Mouse (Mus musculus) adrenal gland, adult 18-20 months (tissue): Measurements from ENCODE around the gene Get4. TPM values are rescaled to one million over a fixed set of nuclear protein-coding genes. Genes with fewer than 3 reads are reported as not detected.
A peak's percentile ranks its signal among the peaks of the same experiment; 100 is the strongest.

Experiments used
- DNase-seq, 2 experiments: peaks; one replicate each; pipeline ENCODE4 v3.0.0; 2021 to 2022; ENCODE audit warnings: low spot score in 2 of 2
- total RNA-seq, 2 experiments: library from RNA; stranded (reverse); gene quantifications; 1 replicate in 1 of 2; 2 replicates in 1 of 2; pipeline ENCODE4 v1.2.3; 2021

Get4 gene
- total RNA-seq, 2 experiments from 2014 or later = 65.4 to 93.6 TPM

DNA sequence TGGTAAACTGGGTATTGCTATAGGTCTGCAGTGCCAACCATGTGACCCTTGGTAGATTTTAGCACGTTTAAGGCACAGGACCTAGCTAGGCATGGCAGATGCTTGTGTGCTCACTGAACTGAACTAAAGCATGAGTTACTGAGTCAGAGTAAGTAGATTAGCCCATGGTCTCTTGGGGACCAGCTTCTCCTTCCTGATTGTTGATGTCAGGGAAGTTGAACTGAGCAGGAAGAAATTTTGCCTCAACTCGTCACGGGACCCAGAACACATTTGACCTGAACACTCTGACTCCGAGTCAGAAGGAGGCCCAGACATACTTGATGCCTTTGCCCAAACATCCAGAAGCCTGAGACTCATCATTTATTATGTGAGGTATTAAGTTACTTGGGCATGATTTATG lies 14.7 kb upstream of the Get4 start:
- no peak for DNase-seq

- DNase-seq = no peak
Observed at GRCm38 (mm10) chr5:139241022-139241761, 10.9 kb upstream of the Get4 start.

- no peak for DNase-seq
Observed at GRCm38 (mm10) chr5:139243384-139243783, 8.7 kb upstream of the Get4 start.

DNA sequence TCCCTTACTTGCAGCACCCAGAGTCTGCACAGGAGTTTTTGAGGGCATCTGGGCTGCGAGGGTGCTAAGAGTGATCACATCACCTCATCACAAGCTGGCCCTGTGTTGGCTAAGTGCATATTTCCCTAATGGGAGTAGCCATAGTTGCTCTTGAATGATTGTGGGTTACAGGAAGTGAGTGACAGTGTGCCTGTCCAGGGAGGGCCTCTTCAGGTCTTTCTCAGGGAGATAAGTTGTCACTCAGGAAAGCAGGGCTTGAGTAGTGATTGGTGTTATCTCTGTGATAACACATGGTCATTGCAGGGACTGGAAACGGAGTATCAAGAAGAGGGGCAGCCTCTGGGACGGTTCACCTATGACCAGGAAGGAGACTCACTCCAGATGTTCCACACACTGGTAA lies 4.4 kb upstream of the Get4 start:
- DNase-seq = no peak

DNA sequence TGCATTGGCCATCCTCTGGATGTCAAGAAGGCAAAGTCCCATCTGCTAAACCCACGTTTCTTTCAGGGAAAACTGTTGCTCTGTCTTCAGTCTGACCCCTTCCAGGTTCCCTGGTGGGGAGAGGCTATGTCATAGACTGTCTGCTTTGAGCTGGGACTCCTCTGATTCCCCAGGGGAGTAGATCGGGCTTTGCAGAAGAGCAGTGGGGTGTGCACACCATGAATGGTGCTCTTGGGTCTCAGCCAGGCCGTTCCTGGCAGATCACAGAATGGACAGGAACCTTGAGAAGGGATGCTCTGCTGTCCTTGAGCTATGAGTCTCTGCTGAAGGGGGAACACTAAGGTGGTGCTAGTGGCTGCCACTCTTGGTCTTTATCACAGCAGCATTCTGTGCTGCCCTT lies 3.3 kb upstream of the Get4 start:
- DNase-seq = no peak

DNA sequence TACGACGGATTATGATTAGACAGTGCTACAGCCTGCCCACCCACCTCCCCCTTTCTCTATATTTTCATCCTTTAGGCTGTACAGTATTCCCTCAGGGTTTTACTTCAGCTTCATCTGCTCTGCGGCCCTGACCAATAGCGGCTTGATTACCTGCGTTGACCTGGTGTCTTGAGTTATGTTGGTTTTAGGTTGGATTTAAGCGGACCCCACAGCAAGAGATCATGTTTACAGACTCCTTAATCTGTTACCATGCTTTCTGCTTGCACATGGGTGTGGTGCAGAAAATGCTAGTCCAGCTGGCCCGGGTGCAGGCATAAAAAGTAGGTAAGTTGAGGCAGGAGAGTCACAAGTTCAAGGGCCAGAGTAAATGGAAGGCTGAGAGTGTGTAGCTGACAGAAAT lies 845 bp upstream of the Get4 start:
- no peak for DNase-seq

DNA sequence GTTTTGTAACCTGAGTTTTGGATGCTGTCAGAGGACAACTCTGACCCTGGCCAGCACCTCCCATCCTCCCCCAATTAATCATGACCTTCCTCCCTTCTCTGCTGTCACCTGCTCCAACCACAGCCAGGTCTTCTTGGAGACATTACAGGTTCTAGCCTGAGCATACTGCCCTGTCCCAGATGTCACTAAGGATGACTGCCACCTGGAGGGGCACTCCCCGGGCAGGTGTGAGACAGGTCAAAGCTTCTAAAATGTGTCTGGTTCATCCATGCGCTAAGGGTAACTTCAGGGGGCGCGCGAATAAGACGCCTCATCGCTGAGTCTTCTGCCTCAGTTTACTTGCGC lies 416 bp upstream of the Get4 start:
- no peak for DNase-seq

DNA sequence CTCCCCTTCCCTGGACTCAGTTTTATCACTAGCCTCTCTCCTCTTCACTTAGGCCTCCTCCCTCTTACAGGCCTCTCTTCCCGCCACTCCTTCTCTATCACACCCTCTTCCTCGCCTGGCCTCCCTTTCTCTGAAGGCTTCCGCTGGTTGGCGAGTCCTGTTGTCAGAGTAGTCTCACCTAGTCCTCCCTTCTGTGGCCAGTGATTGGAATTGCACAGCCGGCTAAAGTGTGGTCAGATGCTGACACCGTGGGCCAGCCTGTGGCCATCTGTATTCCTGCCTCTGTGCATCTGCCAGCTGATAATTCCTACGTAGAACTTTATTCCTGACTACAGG lies 754 bp downstream of the Get4 start:
- DNase-seq = no peak

DNA sequence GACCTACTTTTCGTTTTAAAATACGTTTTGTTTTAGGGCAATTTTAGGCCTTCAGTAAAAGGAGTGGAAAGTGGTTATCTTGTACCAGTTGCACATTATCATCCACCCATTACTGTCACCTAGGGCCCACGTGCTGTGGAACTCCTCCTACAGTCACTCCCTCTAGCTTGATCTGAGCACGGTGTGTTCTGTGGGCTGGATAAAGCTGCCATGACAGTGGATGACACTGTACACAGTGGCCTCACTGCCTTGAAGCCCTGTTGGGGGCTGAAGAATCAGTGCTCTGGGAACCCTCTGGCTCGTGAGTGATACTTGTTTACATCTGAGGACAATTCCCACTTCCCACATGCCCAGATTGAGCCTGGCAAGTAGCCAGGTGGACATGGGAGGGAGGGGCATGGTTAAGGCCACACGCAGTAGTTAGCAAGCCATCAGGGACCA lies 1.2 kb downstream of the Get4 start:
- peak; percentile 48 to 51 for DNase-seq

GRCm38 (mm10) chr5:139254938-139255337 lies 2.8 kb downstream of the Get4 start:
- DNase-seq = no peak

GRCm38 (mm10) chr5:139255777-139256176 lies 3.7 kb downstream of the Get4 start:
- no peak for DNase-seq

DNA sequence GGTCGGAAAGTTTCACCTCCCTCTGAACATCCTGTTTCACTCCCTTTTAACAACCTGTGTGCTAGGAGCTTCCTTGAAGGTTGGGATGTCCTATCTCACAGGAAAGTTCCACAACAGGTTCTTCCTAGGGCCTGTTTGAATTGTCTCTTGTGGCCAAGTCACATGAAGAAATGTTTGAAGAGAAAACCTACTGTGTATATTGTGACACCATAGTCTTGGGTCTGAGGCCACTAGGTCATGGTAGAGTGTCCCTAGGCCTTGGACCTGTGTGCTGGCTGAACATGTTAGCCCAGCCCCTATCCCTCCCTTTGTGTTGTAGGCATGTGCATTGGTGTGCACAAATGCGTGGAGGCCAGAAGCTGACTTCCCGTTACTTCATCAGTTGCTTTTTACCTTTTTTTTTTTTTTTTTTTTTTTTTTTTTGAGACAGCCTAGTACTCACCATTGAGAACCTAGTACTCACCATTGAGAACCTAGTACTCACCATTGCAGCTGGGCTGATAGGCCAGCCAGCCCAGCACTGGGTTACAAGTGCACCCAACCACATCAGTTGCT lies 4.2 kb downstream of the Get4 start:
- DNase-seq = no peak

DNA sequence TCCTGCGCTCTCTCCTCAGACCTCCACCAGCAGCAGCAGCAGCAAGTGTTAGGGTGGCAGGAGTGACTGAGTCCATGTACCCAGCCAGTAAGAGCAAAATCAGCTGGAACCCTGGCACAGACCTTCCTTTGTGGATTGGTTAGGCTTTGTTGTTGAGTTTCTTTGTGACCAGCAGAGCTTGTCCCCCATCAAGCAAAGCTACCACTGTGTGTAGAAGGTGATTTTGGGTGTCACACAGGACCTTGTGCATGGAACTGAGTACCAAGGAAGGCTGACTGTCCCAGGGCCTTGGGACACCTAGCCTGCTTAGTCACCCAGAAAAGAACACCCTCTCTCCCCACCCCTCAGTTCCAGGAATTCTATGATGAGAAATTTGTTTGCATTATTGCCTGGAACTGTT lies 5.1 kb downstream of the Get4 start:
- no peak for DNase-seq

GRCm38 (mm10) chr5:139257818-139258217 lies 5.7 kb downstream of the Get4 start:
- no peak for DNase-seq

DNA sequence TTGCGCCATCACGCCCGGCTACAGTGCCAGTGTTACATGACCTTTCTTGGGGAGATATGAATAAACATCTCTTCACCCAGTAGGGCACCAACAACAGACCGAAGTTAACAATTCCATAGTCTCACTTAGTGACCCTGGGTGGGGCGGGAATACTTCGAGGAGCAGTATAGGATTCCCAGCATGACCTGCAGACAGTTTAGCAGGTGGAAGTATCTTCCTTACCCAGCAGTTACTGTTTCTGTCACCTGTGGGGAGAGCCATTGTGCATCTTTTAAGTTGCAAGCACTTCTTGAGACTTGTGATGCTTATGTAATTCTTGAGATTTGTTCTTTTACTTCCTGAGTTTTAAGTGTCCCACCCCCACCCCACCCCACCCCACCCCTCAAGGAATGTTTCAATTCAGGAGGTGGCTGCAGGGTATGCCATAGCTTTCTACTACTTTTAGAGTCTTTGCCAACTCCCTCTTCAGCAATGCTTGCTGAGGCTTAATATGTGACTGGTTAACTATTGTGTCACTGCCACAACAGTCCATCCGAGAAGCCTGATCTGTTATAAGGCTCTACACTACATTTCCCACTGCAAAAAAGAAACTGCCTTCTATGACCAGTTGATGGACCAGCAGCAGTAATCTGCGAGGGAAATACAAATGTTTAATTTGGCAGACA lies 6.4 kb downstream of the Get4 start:
- DNase-seq = no peak

DNA sequence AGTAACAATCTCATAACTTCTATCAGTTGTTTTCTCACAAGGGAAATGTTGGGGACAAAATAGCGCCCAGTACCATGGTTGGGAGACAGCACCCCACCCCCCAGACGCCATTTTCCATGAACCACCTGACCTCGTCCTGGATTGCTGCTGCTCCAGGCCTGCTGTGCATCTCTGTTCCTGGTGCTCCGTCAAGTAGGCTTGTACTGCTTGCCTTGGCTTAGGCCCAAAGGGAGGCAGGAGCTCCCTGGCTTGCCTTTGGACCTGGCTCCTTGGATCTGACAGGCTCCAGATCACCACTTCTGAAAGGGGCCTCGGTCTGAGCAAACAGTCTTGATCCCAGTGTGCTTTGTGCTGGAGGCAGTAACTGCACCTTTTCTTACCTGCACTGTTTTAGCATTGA lies 7.7 kb downstream of the Get4 start:
- DNase-seq = no peak

DNA sequence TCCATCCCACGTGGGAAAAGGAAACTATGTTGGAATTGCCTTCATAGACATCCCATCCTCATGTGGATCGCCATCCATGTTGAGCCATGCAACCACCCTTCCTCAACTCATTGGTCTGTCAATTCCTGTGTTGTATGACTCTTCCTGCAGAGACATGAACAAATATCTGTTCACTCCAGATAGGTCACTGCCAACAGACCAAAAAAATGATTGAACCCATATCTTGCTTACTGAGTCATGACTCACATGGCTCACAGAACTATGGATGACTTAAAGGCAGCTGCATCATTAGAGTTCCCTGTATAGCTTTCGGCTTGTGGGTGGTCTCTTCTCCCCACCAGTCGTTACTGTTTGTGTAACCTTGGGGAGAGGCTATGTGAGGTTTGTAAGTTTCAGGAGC lies 9.3 kb downstream of the Get4 start:
- no peak for DNase-seq

GRCm38 (mm10) chr5:139267661-139268060 lies 15.5 kb downstream of the Get4 start:
- DNase-seq = no peak

GRCm38 (mm10) chr5:139270806-139271521 lies 18.8 kb downstream of the Get4 start:
- DNase-seq = peak in 1 of 2 experiments; percentile 63

DNA sequence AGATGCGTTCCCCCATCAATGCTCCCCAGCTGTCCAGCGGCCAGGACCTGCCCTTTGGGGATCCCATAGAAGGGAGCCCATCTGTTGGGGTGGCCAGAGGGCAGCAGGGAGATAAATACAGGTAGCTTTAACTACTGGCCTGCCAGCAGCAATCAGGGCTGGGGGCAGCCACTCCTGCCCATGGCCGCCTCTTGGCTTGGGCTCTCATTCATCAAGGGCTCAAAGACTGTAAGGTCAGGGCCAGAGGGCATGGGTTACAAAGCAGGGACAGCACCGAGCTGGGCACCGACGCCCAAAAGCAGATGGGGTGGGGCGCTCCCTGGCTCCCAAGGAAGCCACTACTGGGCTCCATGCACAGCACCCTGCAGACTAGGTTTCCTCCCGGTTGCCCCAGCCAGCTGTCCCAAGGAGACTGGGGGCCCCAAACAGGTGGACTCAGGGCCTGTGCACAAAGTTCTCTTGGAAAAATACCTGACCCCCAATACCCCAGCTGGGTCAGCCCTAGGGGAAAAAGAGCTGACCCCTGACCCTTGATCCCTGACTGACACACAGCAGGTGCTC lies 19.9 kb downstream of the Get4 start:
- no peak for DNase-seq

- DNase-seq = no peak
Observed at GRCm38 (mm10) chr5:139277287-139277686, 25.2 kb downstream of the Get4 start.
